Mouse (Mus musculus): ENCODE data around the gene Hrh3.

The Hrh3 gene

DNA sequence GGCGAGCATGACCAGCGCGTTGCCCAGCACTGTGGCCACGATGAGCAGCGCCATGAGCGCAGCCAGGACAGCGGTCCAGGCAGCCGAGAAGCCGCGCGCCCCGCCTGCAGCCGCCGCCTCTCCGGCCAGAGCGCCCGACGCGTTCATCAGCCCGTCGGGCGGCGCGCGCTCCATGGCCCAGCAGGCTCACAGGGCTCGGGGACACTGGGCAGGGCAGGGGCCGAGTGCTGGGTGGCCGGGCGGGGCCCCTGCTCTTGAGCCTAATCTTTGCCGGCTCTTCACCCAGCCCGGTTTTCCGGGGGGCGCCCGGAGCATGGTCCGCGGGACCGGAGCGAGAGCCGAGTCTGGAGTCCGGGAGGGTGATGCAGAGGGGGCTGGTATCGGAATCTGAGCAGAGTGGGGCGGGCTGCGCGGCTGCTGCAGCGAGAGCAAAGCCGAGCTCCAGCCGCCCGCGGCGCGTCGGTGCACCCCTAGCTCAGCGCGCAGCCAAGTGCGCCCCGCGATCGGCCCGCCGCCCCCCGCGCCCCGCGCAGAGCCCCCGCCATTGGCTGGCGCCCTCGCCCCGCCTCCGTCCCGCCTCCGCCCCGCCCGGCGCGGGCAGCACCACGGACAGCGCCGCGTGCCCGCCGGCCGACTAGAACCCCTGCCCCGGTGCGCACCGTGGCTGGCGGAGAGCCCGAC lies at the start of gene Hrh3:
Gene Hrh3 (minus strand): TSS at position 511 of the 681 bp plus-strand sequence.
- peak; percentile 70 for DNase-seq (ENCODE audit: low spot score)

DNA sequence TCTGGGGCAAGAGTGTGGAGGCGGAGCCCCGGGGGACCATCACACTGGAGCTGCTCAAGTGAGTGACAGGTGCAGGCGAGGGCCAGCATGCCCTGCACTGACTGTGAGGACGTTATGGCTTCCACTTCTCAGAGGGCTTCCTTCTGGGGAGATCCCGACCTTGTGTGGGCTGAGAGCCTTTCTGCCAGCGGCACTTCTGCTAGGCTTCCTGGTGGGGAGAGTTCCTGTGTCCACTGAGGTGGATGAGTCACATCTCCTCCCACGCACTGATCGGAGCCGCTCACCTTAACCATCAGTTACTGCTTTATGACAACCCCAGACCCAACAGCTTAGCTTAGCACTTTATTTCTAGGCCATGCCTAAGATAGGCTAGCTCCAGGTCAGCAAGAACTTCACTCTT lies 44.3 kb upstream of the Hrh3 start:
- no peak for DNase-seq (ENCODE audit: low spot score)

DNA sequence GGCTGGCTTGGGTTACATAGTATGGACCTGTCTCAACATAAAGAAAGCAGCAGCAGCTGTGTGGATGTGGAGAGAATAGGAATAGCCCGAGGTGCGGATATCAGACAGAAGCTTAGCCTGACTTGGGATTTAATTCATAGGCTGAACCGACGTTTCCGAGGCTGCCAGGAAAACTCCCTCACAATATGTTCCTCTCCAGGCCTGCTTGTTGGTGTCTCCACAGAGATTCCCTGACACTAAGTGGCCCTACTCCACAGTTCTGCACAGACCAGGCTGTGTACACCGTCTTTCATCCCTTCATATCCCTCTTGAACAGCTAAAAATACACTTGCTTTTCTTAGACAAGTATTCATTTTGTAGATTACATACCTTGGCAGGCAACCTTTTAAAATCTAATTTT lies 43.1 kb upstream of the Hrh3 start:
- no peak for DNase-seq (ENCODE audit: low spot score)

DNA sequence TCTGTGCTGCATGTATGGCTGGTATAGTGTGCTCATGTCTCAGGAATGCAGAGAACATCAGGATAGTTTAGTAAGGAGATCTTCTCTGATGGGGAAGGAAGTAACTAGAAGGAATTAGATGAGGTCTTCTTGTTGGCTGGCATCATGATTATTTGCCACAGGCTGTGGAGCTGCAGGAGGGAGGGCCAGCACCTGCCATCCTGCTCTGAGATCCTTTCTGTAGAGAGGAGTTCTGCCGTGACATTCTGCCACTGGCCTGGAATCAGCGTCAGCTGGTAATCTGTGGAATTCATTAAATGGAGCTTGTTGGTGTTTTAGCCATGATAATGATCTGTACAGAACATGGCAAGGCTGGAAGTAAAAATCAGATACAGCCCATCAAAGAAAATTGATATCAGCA lies 41.8 kb upstream of the Hrh3 start:
- DNase-seq (ENCODE audit: low spot score) = no peak

DNA sequence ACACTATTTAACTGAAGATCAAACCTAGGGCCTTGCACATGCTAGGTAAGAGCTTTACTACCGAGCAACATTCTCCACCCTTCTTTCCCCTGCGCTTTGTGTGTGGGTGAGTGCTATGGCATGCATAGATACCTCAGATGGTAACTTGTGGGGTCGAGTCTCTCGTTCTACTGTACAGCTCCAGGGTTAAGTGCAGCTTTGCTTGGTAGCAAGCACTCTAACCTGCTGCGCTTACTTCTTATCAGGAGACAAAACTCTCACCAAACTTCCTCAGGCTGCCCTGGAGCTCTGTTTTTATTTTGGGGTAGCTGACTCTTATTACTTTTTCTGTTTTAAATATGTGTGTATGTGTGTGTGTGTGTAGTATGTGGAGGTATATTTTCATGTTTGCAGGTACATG lies 31.1 kb upstream of the Hrh3 start:
- no peak for DNase-seq (ENCODE audit: low spot score)

DNA sequence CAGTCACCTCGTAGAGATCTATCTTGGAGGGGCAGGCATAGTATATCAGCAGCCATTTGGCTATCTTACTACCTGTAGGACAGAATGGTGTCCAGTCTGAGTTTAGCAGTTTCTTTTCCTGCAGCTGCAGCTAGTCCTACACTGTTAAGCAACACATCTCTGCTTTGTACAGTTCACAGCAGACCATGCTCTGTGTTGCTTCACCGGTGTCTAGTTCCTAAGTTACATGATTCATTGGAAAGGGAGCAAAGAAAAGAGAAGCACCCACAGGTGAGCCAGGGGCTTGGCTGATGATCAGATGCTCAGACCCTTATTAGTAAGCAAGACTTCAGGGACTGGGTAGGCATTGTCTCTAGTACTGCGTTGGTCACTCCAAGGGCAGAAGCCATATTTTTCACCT lies 29.6 kb upstream of the Hrh3 start:
- no peak for DNase-seq (ENCODE audit: low spot score)

DNA sequence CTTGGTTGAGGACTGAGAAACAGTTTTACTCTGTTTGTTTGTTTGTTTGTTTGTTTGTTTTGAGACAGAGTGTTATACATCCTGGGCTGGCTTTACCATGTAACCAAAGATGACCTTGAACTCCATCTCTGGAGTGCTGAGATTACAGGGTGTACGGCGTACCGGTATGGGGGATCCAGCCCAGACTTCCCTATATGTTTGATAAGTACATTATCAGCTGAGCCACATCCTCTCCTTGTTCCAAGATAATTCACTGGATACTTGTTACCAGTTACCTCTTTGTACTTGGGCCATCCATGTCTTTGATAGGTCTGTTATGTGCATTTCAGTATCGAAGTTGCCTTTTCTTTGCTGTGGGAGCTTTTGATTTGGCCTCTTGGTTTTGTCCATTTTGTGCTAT lies 28.9 kb upstream of the Hrh3 start:
- DNase-seq (ENCODE audit: low spot score) = no peak

DNA sequence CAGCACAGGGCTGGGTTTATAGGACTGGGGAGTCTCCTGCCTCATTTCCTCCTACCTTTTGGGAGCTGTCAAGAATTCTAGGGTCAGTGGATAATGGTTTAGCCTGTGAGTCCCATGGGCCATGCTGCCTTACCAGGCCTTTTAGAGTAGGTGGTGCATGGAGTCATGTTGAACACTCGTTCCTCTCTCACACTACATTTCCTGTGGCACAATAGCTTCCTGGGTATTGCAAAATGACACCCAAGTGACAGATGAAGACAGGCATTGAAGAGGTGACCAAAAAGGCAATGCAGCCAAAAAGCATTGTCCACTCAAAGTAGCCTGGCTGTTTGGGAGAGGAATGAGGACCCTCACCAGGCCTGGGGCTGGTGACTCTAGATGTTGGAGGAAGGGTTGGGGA lies 23.4 kb upstream of the Hrh3 start:
- DNase-seq (ENCODE audit: low spot score) = no peak

DNA sequence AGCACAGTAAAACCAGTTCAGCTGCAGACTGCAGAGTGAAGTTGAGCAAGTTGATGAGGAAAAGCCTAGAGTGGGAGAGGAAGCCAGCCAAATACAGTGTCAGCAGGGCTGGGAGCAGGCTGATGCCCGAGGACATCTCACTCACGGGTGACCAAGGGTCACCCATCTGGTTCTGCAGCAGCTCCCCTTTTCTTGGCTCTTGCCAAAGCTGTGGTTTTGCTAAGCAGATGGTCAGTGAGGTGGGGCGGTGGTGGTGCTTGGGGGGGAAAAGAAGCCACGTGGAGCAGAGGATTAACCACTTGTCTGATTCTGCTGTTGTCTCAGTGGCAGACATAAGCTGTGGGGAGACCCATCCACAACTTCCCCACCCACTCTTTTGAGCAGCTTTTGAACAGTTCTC lies 21.9 kb upstream of the Hrh3 start:
- DNase-seq (ENCODE audit: low spot score) = no peak

DNA sequence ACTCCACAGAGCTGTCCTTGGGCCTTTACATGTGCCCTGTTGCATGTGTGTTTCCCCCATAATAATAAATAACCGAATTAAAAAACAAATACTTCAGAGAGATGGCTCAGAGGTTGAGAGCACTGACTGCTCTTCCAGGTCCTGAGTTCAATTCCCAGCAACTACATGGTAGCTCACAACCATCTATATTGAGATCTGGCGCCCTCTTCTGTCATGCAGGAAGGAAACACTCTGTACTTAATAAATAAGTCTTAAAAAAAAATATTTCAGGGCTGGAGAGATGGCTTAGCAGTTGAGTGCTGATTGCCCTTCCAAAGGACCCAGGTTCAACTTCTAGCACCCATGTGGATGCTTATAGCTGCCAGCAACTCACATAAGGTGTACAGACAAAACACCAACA lies 19.9 kb upstream of the Hrh3 start:
- DNase-seq (ENCODE audit: low spot score) = no peak

DNA sequence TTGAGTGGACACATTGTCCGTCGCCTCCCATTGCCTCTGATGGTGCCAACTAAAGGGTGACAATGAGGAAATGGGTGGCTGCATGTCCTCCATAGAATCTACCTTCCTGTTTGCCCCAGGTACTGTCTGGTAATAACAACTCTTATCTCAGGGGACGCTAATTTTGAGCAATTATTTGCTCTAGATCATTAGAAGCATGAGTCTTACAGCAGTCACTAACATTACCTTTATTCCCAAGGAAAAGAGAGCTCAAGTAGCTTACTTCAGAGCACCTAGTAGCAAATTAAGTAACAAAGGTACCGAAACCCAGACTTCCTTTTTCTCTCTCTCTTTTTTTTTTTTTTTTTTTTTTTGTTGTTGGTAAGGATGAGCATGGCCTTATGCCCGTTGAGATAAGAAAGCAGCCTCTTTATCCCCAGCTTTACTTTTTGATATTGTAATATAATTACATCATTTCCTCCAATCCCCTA lies 16.0 kb upstream of the Hrh3 start:
- DNase-seq (ENCODE audit: low spot score) = no peak

DNA sequence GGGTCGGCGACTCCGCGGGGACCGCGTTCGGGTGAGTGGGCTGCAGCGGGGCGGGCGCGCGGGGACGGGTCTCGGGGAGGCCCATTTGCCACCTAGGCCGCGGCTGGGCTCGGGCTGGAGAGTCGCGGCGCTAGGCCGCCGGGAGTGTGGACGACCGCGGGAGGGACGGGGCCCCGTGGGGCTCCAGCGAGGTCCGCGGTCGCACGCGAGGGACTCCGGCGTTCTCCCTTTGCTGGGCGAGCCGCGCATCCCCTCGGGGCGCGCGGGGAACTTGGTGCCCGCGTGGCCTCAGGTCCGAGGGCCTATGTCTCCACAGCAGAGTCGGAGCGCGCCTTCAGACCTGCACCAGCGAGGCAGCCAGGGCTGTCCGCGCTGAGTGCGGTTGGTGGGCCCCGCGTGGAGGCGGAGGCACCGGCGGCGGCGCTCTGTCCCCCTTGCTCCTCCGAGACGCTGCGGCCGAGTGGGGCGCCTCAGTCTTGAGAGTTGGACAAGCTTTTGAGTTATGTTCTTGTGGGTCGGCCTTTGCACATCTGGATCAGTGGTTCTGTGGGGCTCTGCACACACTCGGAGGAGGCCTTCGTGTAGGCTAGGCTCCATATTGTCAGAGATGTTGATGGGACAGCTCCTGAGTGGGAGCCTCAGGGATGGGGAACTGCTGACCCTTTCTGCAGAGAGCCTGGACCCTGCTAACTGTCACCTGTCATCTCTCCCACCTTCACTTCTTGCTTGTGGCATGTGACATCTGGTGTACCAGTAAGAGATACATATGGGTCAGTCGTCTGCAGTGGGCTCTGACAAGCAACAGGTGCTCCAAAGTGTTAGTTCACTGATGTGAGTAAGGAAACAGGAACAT lies 15.4 kb upstream of the Hrh3 start:
- peak; percentile 70 for DNase-seq (ENCODE audit: low spot score)

DNA sequence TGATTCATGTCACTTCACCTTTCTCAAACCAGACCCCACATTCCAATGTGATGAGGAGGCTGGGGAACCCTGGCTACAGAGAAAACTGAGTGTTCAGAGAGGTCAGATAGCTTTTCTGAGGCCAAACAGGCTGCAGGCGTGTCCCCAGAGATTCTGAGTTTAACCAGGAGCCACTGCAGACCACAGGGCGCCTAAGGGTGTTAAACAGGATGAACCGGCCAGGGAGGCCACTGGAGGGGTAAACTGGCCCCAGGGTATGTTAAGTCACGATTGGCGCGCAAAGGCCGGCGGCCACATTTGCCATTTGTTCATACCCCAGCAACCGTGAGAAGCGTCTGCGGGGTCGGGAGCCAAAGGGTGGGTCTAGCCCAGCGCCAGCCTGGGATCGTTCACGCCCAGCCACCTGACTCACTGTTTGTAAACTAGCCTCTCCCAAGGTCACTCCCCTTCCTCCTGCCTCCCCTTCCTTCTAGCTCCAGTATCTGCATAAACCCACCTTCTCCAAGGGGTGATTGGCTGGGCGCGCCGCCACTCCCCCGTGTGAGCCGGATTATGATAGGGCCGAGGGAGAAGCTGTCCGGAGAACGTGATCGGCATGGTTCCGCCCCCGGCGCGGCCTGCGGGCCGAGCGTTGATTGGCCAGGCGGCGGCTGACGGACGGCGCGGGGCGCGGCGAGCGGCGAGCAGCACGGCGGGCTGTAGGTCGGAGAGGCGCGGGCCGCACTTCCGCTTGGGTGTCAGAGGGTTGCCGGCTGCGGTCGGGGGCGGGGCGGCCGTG lies 14.6 kb upstream of the Hrh3 start, which contains the start of gene Osbpl2:
Gene Osbpl2 (plus strand): TSS at position 646 of the 778 bp plus-strand sequence.
- peak; percentile 99 for DNase-seq (ENCODE audit: low spot score)

DNA sequence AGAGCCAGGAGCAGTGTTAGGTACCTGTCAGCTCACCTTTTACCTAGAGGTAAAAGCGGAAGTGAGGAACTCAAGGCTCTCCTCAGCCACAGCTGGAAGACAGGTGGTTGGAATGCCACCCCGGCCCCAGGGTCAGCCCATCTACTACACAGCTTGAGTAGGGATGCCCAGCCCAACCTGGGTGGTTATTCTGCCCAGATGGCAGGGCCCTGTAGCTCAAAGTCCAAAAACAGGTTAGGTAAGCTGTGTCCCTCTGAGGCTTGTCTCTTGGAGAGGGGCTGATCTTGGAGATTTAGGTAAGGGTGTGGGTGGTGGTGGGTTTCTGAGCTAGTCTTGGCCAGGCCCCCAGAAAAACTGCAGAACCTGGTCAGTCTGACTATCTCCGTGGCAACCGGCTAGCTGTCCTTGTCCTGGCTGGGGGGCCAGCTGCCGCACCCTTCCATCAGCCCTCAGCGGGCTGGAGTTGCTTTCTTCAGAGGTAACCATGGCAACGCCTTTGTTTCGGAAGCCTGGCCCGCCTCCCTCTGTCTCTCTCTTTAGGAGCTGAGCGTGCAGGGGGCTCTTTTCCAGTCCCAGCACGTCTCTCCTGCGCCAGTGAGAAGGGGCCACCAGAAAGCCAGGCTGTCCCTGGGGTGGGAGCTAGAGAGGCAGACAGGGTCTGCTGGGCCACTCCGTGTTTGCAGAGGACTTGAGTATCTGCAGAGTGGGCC lies 13.4 kb upstream of the Hrh3 start:
- DNase-seq (ENCODE audit: low spot score) = peak; percentile 75

DNA sequence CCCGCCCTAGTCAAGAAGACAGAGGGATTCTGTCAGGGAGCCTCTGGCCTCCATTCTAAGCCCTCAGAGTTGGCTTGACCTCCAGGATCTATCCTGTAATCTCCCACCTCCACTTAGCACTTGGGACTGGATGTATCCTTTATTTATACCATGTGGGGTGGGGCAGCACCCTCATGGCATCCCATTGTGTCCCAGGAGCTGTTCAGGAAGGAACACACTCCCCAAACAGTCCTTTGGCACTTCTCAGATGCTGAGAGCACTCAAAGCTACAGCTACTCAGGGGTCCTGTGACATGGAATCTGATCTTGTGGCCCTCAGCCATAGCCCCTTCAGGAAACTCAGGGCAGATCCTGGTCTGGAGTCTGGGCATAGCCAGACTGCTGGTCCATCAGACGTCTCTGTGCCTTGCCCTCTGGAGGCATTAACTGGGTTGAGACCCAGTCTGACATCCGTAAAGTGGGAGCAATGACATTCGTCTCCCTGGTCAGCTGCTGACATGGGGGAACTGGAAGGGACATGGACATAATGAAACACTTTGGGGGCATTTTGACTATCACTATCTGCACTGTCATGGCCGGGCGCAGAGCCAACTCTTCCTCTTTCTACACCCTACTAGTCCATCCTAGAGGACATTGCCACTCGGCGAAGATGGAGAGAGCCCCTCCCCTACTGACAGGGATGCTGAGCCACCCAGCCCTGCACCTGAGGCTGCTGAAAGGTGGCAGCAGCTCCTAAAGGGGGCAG lies 12.6 kb upstream of the Hrh3 start:
- DNase-seq (ENCODE audit: low spot score) = no peak

DNA sequence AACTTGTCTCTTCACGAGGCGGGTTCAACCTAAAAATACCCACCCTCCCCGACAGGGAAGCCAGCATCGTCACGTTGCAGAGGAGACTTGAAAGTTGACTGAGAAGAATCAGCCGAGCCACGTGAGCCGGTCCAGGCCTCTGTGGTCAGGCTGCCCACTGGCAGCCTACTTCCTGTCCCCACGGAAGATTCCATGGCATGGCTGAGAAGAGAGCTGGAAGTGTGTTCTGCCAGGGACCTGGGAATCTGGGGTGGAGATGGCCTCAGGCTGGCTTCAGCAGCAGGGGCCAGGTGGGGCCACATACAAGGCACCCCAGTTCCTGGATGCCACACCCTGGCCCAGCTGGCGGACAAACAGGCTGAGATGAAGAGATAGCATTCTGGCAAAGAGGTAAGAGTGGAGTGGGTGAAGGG lies 11.8 kb upstream of the Hrh3 start:
- no peak for DNase-seq (ENCODE audit: low spot score)

DNA sequence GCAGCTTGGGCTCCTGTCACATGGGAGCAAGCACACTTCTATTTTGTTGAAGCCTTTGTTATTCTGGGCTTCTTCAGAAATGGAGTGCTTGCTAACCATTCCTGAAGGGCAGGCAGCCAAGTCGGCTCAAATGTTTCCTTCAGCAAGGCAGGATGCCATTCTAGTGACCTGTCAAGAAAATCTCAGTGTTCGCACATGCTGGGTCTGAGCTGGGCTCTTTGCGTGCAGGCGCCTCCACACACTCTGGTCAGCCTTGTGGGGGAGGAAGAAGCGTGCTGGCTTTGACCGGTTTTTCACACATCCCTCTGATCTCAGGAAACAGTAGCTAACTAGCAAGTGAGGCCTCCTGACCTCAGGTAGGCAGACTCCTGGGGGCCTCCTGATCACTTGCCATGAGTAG lies 11.0 kb upstream of the Hrh3 start:
- peak; percentile 48 for DNase-seq (ENCODE audit: low spot score)

DNA sequence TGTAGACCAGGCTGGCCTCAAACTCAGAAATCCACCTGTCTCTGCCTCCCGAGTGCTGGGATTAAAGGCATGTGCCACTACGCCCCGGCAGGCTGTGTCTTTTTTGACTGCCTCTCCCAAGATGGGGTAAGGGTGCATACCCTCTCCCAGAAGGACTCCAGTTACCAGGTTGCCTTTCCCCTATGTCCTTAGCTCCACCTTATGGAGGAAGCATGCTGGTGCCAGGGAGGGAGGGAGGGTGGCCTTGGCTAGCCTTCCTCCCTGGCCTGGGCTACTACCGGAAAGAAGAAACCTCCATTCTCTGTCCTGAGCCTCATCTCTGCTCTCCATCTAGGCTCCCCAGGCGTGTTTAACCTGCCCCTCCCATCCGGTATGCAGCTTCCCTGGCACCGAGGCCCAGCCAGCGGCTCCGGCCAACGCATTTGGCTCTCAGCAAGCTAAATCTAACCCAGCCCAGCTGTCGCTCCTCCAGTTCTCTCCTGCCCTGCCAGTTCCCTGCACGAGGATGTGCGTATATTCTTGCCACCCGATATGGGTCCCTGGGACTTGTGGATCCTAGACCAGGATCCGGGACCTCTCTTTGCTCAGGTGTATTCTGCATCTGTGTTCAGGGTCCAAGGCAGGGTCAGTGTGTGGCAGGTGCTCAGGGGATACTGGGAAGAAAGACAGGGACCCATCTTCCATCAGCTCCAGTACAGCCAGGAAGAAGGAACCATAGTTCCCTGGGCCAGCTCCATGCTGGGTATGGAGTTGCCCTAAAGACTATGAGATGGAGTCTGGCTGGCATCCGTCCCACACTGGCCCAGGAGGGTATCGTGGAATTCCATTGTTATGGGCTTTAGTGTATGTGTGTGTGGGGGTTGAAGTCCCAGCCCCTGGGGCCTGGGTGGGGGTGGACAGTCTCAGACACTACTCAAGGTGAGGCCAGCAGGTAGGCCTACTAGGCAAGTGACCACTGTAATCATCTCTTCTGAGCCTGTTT lies 9.9 kb upstream of the Hrh3 start:
- DNase-seq (ENCODE audit: low spot score) = peak; percentile 64

DNA sequence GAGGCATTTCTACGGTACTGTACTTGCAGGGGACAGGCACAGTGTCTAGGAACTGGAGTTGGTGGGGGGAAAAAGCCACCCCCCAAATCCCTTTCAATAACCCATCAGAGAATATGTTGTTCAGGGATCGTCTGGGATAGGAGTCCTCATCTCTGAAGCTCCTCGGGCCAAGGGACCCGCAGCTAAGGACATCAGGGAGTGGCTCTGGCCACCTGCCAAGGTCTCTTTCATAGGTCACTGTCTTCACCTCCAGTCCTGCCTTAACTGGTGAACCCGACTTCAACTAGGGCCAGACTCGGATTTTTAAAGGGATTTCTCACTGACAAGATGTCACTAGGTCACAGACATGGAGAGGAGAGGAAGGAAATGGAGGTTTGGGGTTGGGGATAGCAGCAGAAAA lies 4.0 kb upstream of the Hrh3 start:
- DNase-seq (ENCODE audit: low spot score) = no peak

DNA sequence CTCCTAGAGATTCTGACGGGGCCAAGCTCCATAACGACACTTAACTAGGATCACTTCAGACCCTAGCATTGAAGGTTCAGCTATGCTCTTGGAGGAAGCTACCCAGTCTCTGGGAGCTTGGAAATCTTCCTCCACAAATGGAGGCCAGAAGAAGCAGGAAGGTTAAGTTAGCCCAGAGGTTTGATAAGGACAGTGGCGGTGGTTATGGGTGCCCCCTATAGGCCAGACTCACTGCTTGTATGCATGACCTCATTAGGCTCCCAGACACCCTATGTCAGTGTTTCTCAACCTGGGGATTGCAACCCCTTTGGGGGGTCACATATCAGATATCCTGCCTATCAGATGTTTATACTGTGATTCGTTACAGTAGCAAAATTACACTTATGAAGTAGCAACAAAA lies 2.8 kb upstream of the Hrh3 start:
- DNase-seq (ENCODE audit: low spot score) = no peak

All from MN1 (cell line).